In the genomic region with DNA sequence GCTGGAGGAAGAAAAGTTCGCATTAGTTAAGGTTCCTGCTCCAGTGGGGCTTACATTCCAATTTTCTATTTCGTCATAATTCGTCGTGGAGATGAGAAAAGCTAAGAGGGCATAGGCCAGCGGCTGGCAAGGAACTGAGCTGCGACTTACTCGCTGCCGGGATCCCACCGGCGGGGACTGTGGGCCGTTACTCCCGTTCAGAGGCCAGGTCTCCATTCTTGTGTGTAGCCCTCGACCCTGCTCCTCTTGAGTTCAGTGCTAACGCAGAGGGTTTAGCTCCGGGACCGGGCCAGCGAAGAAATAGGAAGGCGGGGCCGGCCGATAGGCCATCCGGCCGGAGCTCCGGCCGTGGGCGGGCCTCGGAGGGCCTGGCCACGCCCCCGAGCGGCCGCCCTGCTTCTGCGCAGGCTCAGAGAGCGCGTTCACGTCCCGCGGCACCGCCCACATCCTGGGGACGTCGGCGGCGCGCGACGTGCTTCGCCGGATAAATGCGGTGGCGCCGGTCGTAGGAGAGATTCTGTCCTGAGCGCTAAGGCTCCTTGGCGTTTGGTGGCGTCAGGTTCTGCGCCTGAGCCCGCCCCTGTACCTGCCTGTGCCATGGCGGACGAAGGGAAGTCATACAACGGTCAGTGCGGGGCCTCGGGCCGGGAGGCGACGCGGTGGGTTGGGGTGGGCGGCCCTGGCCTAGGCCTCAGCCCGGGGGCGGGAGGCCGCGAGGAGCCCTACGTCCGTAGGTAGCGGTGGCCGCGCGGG, we compare ENCODE assay signal across 7 mouse cellular contexts. TPM values are rescaled to one million over a fixed set of nuclear protein-coding genes. Genes with fewer than 3 reads are reported as not detected.
DNase-seq lines count a peak whose midpoint lies in the region; ATAC-seq and TF ChIP-seq lines count a peak whose summit lies in the region.

A gene (plus strand): TSS at position 439 of the 753 bp plus-strand sequence.

- intact Hi-C loops in left cerebral cortex, postnatal 4 days (cut with DNase I) = loop anchor here (10.0 kb wide), 1 partner anchor 68 kb away; a partner anchor contains a TSS

- peak within 1 kb of the TSS; percentile 75 for H3K4me2 ChIP-seq in intestine, postnatal 0 days (replicated peaks; ENCODE audit: low read depth)
- H3K4me2 ChIP-seq in midbrain, embryonic 12.5 days (replicated peaks) = peak within 1 kb of the TSS; percentile 73

- peak; percentile 92 for ATAC-seq in intestine, postnatal 0 days
- ATAC-seq in midbrain, embryonic 12.5 days (ENCODE audit: low FRiP score, low read depth) = peak; percentile 95

- no peaks in the 10 kb centered on the region for H3K4me1 ChIP-seq in intestine, postnatal 0 days (replicated peaks; ENCODE audit: control insufficient read depth, insufficient read depth, low read length)
- peaks cover 24% of the 10 kb centered on the region for H3K4me1 ChIP-seq in midbrain, embryonic 12.5 days
- H3K4me1 ChIP-seq in small intestine, adult 2 months (ENCODE audit: control insufficient read depth, insufficient read depth, insufficient read length, low read length) = no peaks in the 10 kb centered on the region

- H3K27ac ChIP-seq in intestine, postnatal 0 days (ENCODE audit: low read depth, low read length) = peak within 1 kb of the TSS; percentile 79
- H3K27ac ChIP-seq in midbrain, embryonic 12.5 days (replicated peaks) = peak within 1 kb of the TSS; percentile 88
- H3K27ac ChIP-seq in small intestine, adult 2 months (ENCODE audit: insufficient read depth, low read depth, low read length) = peak within 1 kb of the TSS; percentile 68

- peak; percentile 96 for TF ChIP-seq POLR2A in small intestine, adult 2 months (IDR thresholded peaks at IDR 0.05; ENCODE audit: low read depth, low read length)

- peak within 1 kb of the TSS; percentile 99 for H3K4me3 ChIP-seq in intestine, postnatal 0 days (ENCODE audit: low read depth, low read length)
- peak within 1 kb of the TSS; percentile 92 for H3K4me3 ChIP-seq in midbrain, embryonic 12.5 days
- H3K4me3 ChIP-seq in small intestine, adult 2 months (ENCODE audit: low read depth, low read length) = peak within 1 kb of the TSS; percentile 71

- 0 out of 2 replicates have a peak, but pooled peaks have one; percentile 7 for TF ChIP-seq CTCF in intestine, postnatal 0 days (IDR thresholded peaks at IDR 0.05; ENCODE audit: low read depth)
- TF ChIP-seq CTCF in small intestine, adult 2 months (IDR thresholded peaks at IDR 0.05; ENCODE audit: extremely low read depth, insufficient read length, insufficient replicate concordance, low read depth, low read length) = no peak

- peaks cover 32% of the 10 kb centered on the region for H3K36me3 ChIP-seq in intestine, postnatal 0 days (ENCODE audit: control insufficient read depth, insufficient read depth)
- H3K36me3 ChIP-seq in midbrain, embryonic 12.5 days = peaks cover 26% of the 10 kb centered on the region
- H3K36me3 ChIP-seq in small intestine, adult 2 months (ENCODE audit: control insufficient read depth, insufficient read depth, low read length) = peaks cover 20% of the 10 kb centered on the region

- H3K9me3 ChIP-seq in intestine, postnatal 0 days (ENCODE audit: control insufficient read depth) = no peaks in the 10 kb centered on the region
- no peaks in the 10 kb centered on the region for H3K9me3 ChIP-seq in midbrain, embryonic 12.5 days

- no peaks in the 10 kb centered on the region for H3K27me3 ChIP-seq in intestine, postnatal 0 days (replicated peaks; ENCODE audit: control insufficient read depth, insufficient read depth, low read length)
- no peaks in the 10 kb centered on the region for H3K27me3 ChIP-seq in midbrain, embryonic 12.5 days
- no peaks in the 10 kb centered on the region for H3K27me3 ChIP-seq in small intestine, adult 2 months (ENCODE audit: control insufficient read depth, insufficient read depth, low read length)

- peak within 1 kb of the TSS; percentile 96 for H3K9ac ChIP-seq in intestine, postnatal 0 days (ENCODE audit: low read depth, low read length)
- peak within 1 kb of the TSS; percentile 97 for H3K9ac ChIP-seq in midbrain, embryonic 12.5 days (replicated peaks)

- DNase-seq in adrenal gland, adult 2 months = peak; percentile 95
- peak; percentile 94 for DNase-seq in embryo, embryonic 11.5 days (ENCODE audit: low read depth, low spot score)
- DNase-seq in gastrocnemius, postnatal 4 days (ENCODE audit: low spot score in 2 of 2) = peak; percentile 91 to 95
- peak; percentile 95 for DNase-seq in left cerebral cortex, postnatal 4 days

- under 1% methylated on average over 73 of the region's 75 CpGs for WGBS in intestine, postnatal 0 days
- under 1% methylated on average over 75 of the region's 75 CpGs for WGBS in midbrain, embryonic 12.5 days
- under 1% methylated on average over 75 of the region's 75 CpGs for WGBS in small intestine, adult 2 months

RNA-seq across cellular contexts. Expression of the gene that starts here (rescaled TPM):
- total RNA-seq in adrenal gland, adult 2 months (2021) = 100 to 1,000 TPM; 102 to 165 TPM
- polyA plus RNA-seq in adrenal gland, adult 2 months (2012; rRNA removed) = 43.4 and 48.0 TPM in 2 replicates
- 10 to 100 TPM; 70.4 to 80.5 TPM for total RNA-seq in gastrocnemius, postnatal 4 days (2021)
- polyA plus RNA-seq in intestine, postnatal 0 days (2015; fragmentation: Nextera tagmentation; extraction: Ambion mirVana) = 54.5 and 57.2 TPM in 2 replicates
- 100 to 1,000 TPM; 105 to 110 TPM for total RNA-seq in left cerebral cortex, postnatal 4 days (2021)
- 210 and 224 TPM in 2 replicates for polyA plus RNA-seq in midbrain, embryonic 12.5 days (2016; fragmentation: Nextera tagmentation; extraction: Ambion mirVana)
- 13.3 and 25.4 TPM in 2 replicates for polyA plus RNA-seq in small intestine, adult 2 months (2012; rRNA removed)

Comparison
In these comparisons a context has a peak if more than half of its experiments do, and no peak if none do; other contexts are left out.
1. Peak in every context shown above with its lines: DNase-seq, ATAC-seq, H3K4me3 ChIP-seq and H3K27ac ChIP-seq.